In genomic region chr2:18635052-18635451, GRCm38 (mm10) we compare ENCODE assay signal across 8 mouse cellular contexts. TPM values are rescaled to one million over a fixed set of nuclear protein-coding genes. Genes with fewer than 3 reads are reported as not detected.
DNase-seq lines count a peak whose midpoint lies in the region; ATAC-seq and TF ChIP-seq lines count a peak whose summit lies in the region.

No protein-coding gene starts in this region.

- TF ChIP-seq CTCF in lung, adult 2 months (IDR thresholded peaks at IDR 0.05; ENCODE audit: insufficient read depth, low read length): no peak

- peak; percentile 20 for DNase-seq in lung, postnatal 10 days
- no peak for DNase-seq in lung, adult 2 months
- peak; percentile 100 for DNase-seq in cerebellum, adult 9-10 months
- peak; percentile 33 to 59 for DNase-seq in gastrocnemius, postnatal 36 days
- DNase-seq in layer of hippocampus, postnatal 14 days (ENCODE audit: low spot score in 2 of 2): peak; percentile 89 to 91
- peak; percentile 77 for DNase-seq in right cerebral cortex, postnatal 14 days
- no peak for DNase-seq in spleen, adult 12 weeks (ENCODE audit: low spot score)

- intact Hi-C loops in gastrocnemius, postnatal 36 days (cut with DNase I): no loop called here

- H3K4me1 ChIP-seq in lung, adult 2 months (ENCODE audit: control insufficient read depth, insufficient read depth, low read length): no peaks in the 10 kb centered on the region

- WGBS in lung, adult 2 months: 73% methylated on average over 8 of the region's 8 CpGs

- TF ChIP-seq POLR2A in lung, adult 2 months (IDR thresholded peaks at IDR 0.05; ENCODE audit: borderline replicate concordance, extremely low read depth, low read depth, low read length): no peak

- H3K4me3 ChIP-seq in lung, adult 2 months (replicated peaks; ENCODE audit: extremely low read depth, low read depth, low read length): no peak overlapping the region

- ATAC-seq in megakaryocyte progenitor cell, adult 5-6 weeks (replicated peaks; ENCODE audit: poor library complexity): no peak

RNA-seq across cellular contexts. Expression of gene Commd3, which starts 37.1 kb away (rescaled TPM):
- 36.6 and 38.0 TPM in 2 replicates for polyA plus RNA-seq in lung, adult 2 months (2012; rRNA removed)
- total RNA-seq in gastrocnemius, postnatal 36 days (2021): 10 to 100 TPM; 85.1 to 91.1 TPM
- total RNA-seq in layer of hippocampus, postnatal 14 days (2021): 100 to 1,000 TPM; 116 to 117 TPM
- 139 and 147 TPM in 2 replicates for total RNA-seq in megakaryocyte progenitor cell, adult 5-6 weeks (2015)
- total RNA-seq in megakaryocyte progenitor cell, adult 5-6 weeks (2017): 169 and 175 TPM in 2 replicates

RNA-seq across cellular contexts. Expression of gene Bmi1, which starts 41.8 kb away (rescaled TPM):
- polyA plus RNA-seq in lung, adult 2 months (2012; rRNA removed): 16.2 and 19.0 TPM in 2 replicates
- 10 to 100 TPM; 37.2 to 37.6 TPM for total RNA-seq in gastrocnemius, postnatal 36 days (2021)
- 10 to 100 TPM; 40.8 to 51.9 TPM for total RNA-seq in layer of hippocampus, postnatal 14 days (2021)
- 53.2 and 56.6 TPM in 2 replicates for total RNA-seq in megakaryocyte progenitor cell, adult 5-6 weeks (2015)
- total RNA-seq in megakaryocyte progenitor cell, adult 5-6 weeks (2017): 37.4 and 41.2 TPM in 2 replicates

RNA-seq across cellular contexts. Expression of gene Spag6, which starts 58.8 kb away (rescaled TPM):
- 0.46 and 0.79 TPM in 2 replicates for polyA plus RNA-seq in lung, adult 2 months (2012; rRNA removed)
- total RNA-seq in gastrocnemius, postnatal 36 days (2021): under 1 TPM; 0.77 to 0.84 TPM
- 1 to 10 TPM; 1.8 to 1.9 TPM for total RNA-seq in layer of hippocampus, postnatal 14 days (2021)
- total RNA-seq in megakaryocyte progenitor cell, adult 5-6 weeks (2015): not detected in 2 replicates
- total RNA-seq in megakaryocyte progenitor cell, adult 5-6 weeks (2017): not detected in 2 replicates

Comparison
In these comparisons a context has a peak if more than half of its experiments do, and no peak if none do; other contexts are left out.
1. DNase-seq: peak in lung, postnatal 10 days (single experiment), cerebellum, adult 9-10 months (single experiment), gastrocnemius, postnatal 36 days (2 of 2), layer of hippocampus, postnatal 14 days (2 of 2) and right cerebral cortex, postnatal 14 days (single experiment); none in lung, adult 2 months (single experiment) and spleen, adult 12 weeks (single experiment).